Mouse (Mus musculus) limb, embryonic 10.5 days (tissue): Measurements from ENCODE around the gene Smyd1. TPM values are rescaled to one million over a fixed set of nuclear protein-coding genes. Genes with fewer than 3 reads are reported as not detected.

Experiments used
- DNase-seq: peaks from one replicate; pipeline ENCODE4 v3.0.0-alpha.2; 2017; ENCODE audit warnings: low spot score
- H3K27ac ChIP-seq: fragments of 300-500 bp; sonication (generic); 2 replicates; pipeline ENCODE4 v1.5.1; 2016; ENCODE audit warnings: mild to moderate bottlenecking
- H3K27me3 ChIP-seq: fragments of 300-500 bp; sonication (generic); 2 replicates; pipeline ENCODE4 v1.6.1; 2016; ENCODE audit warnings: low read depth, mild to moderate bottlenecking; ENCODE audit not compliant: poor library complexity, severe bottlenecking
- H3K36me3 ChIP-seq: fragments of 300-500 bp; sonication (generic); 2 replicates; pipeline ENCODE4 v1.6.1; 2016; ENCODE audit warnings: mild to moderate bottlenecking, moderate library complexity
- H3K4me1 ChIP-seq: fragments of 300-500 bp; sonication (generic); 2 replicates; pipeline ENCODE4 v1.6.1; 2016
- H3K4me3 ChIP-seq: fragments of 300-500 bp; sonication (generic); 2 replicates; pipeline ENCODE4 v1.5.1; 2016; ENCODE audit warnings: mild to moderate bottlenecking, moderate library complexity
- H3K9me3 ChIP-seq: fragments of 300-500 bp; sonication (generic); replicated peaks from 2 replicates; pipeline ENCODE4 v1.6.1; 2016; ENCODE audit warnings: mild to moderate bottlenecking
- WGBS: fragments of 180-500 bp; shearing (Covaris S2); methylation state at CpG from one replicate; pipeline ENCODE4 v1.1.7; 2016; 5-methylcytosine and 5-hydroxymethylcytosine counted together
- microRNA-seq: library from miRNA; unstranded; fragments of <30 nt; microRNA quantifications from one replicate; pipeline ENCODE4, GENCODE M21; 2017
- polyA plus RNA-seq: library from polyadenylated mRNA; unstranded; fragments of >200 nt; fragmentation: Nextera tagmentation; extraction: Ambion mirVana; gene quantifications from 2 replicates; pipeline ENCODE4 v1.2.1, GENCODE M21; 2016

Smyd1 gene
- polyA plus RNA-seq, 1 experiment from 2014 or later, result 0.35 TPM

GRCm38 (mm10) chr6:71172812-71173580 lies 149.0 kb downstream of the Smyd1 start:
- H3K4me1 ChIP-seq, result no peaks in the 10 kb centered on the region
- no peak overlapping the region for H3K4me3 ChIP-seq
- DNase-seq, result no peak
- no peak overlapping the region for H3K27ac ChIP-seq
- WGBS, result 90% methylated on average over 10 of the region's 10 CpGs
- no peaks in the 10 kb centered on the region for H3K36me3 ChIP-seq
- no peaks in the 10 kb centered on the region for H3K9me3 ChIP-seq
- H3K27me3 ChIP-seq, result no peaks in the 10 kb centered on the region

- DNase-seq, result no peak
- H3K27ac ChIP-seq, result no peak overlapping the region
- WGBS, result 61% methylated on average over 6 of the region's 6 CpGs
- H3K27me3 ChIP-seq, result no peaks in the 10 kb centered on the region
- H3K4me1 ChIP-seq, result peaks cover 4% of the 10 kb centered on the region; the same call in 1 of the 2 replicates
- H3K4me3 ChIP-seq, result no peak overlapping the region
- H3K9me3 ChIP-seq, result no peaks in the 10 kb centered on the region
- H3K36me3 ChIP-seq, result no peaks in the 10 kb centered on the region
These were observed 155.4 kb downstream of the Smyd1 start for GRCm38 (mm10) chr6:71166551-71167169.

GRCm38 (mm10) chr6:71164394-71164793 lies 157.6 kb downstream of the Smyd1 start:
- WGBS, result 35% methylated on average over 6 of the region's 6 CpGs
- no peaks in the 10 kb centered on the region for H3K27me3 ChIP-seq
- DNase-seq, result no peak
- H3K27ac ChIP-seq, result no peak overlapping the region
- H3K36me3 ChIP-seq, result no peaks in the 10 kb centered on the region
- no peak overlapping the region for H3K4me3 ChIP-seq
- H3K9me3 ChIP-seq, result no peaks in the 10 kb centered on the region
- H3K4me1 ChIP-seq, result peaks cover 4% of the 10 kb centered on the region; the same call in 1 of the 2 replicates

Small RNA genes within 50 kb of the gene (microRNA-seq; reads per million reads assigned to microRNA genes)
- 21.4 reads per million, percentile 30 among the genes with 10 or more reads in this experiment for gene Mir8112

Other genes with a start within 250 kb of the Smyd1 start
- gene Thnsl2, start 177.8 kb downstream of the Smyd1 start, polyA plus RNA-seq, result 4.2 and 4.3 TPM in 2 replicates
- not detected in 2 replicates for gene Fabp1, start 122.4 kb downstream of the Smyd1 start, polyA plus RNA-seq
- 27.0 and 32.0 TPM in 2 replicates for gene Krcc1, start 50.6 kb downstream of the Smyd1 start, polyA plus RNA-seq
- 0.19 TPM in 1 of 2 replicates, not detected in the other for gene Cd8b1, start 555 bp upstream of the Smyd1 start, polyA plus RNA-seq
- not detected in 2 replicates for gene Cd8a, start 51.2 kb upstream of the Smyd1 start, polyA plus RNA-seq
- gene Rmnd5a, start 118.4 kb upstream of the Smyd1 start, polyA plus RNA-seq, result 12.5 and 15.5 TPM in 2 replicates
- gene Rnf103, start 171.7 kb upstream of the Smyd1 start, polyA plus RNA-seq, result 8.8 and 10.9 TPM in 2 replicates
- gene Chmp3, start 221.6 kb upstream of the Smyd1 start, polyA plus RNA-seq, result 44.7 and 49.1 TPM in 2 replicates